In the genomic region with DNA sequence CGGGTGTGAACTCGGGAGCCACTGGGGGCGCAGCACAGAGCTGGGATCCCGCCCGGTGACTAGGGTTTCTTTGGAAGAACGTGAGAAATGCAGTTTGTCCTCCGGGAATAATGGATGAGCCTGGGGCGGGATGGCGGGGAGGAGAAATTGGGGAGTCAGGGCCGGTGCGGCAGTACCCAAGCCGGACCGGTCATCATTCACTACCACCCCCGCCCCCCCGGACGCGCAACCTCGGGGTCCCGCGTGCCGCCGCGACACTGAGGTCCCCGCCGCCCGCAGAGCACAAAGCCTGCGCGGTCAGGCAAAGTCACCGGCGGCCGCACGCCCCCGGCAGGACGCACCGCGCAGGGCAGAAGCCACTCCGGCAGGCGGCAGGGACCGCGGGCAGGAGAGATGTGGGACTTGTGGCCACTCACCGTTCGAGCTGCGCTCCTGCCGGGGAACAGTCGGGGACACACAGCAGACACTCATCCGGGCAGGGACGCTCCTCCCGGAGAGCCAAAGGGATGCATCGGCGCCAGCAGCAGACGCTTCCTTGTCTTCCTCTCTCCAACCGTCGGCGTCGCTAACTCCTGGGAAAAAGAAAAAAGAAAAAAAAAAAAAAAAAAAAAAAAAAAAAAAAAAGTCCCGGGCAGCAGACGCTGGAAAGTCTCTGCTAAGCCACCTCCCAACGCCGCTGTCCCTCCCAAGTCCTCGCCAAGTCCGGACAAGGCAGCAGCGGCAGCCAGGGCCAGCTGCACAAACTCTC, we compare ENCODE assay signal across 8 mouse cellular contexts. TPM values are rescaled to one million over a fixed set of nuclear protein-coding genes. Genes with fewer than 3 reads are reported as not detected.
DNase-seq lines count a peak whose midpoint lies in the region; ATAC-seq lines count a peak whose summit lies in the region.

No protein-coding gene starts in this region.

- peak; percentile 88 for DNase-seq in embryo, embryonic 10.5 days (ENCODE audit: low spot score)
- peak; percentile 57 to 84 for DNase-seq in gastrocnemius, postnatal 36 days
- peak; percentile 57 to 58 for DNase-seq in left cerebral cortex, postnatal 14 days (ENCODE audit: low spot score in 2 of 2)
- DNase-seq in right cerebral cortex, postnatal 4 days = peak; percentile 70

- H3K4me2 ChIP-seq in intestine, embryonic 16.5 days (ENCODE audit: low read depth, low read length) = peak overlapping the region; percentile 80

- H3K27me3 ChIP-seq in erythroblast, embryonic 14.5 days (ENCODE audit: control insufficient read depth) = peaks cover 40% of the 10 kb centered on the region
- H3K27me3 ChIP-seq in intestine, embryonic 16.5 days (replicated peaks; ENCODE audit: control insufficient read depth, insufficient read depth, low read length) = no peaks in the 10 kb centered on the region

- H3K36me3 ChIP-seq in erythroblast, embryonic 14.5 days (ENCODE audit: control insufficient read depth) = no peaks in the 10 kb centered on the region
- no peaks in the 10 kb centered on the region for H3K36me3 ChIP-seq in intestine, embryonic 16.5 days (ENCODE audit: control insufficient read depth, insufficient read depth, low read length)

- H3K4me1 ChIP-seq in erythroblast, embryonic 14.5 days (ENCODE audit: control insufficient read depth) = peaks cover 15% of the 10 kb centered on the region
- H3K4me1 ChIP-seq in intestine, embryonic 16.5 days (ENCODE audit: control insufficient read depth, insufficient read depth, low read length) = peaks cover 13% of the 10 kb centered on the region; the same call in 1 of the 2 replicates

- ATAC-seq in erythroblast, adult 5-6 weeks (replicated peaks; ENCODE audit: low FRiP score, poor library complexity, severe bottlenecking) = no peak
- peak; percentile 87 for ATAC-seq in intestine, embryonic 16.5 days
- ATAC-seq in megakaryocyte-erythroid progenitor cell, adult 5-6 weeks (replicated peaks; ENCODE audit: low FRiP score, low TSS enrichment, poor library complexity, severe bottlenecking) = peak; percentile 67

- WGBS in intestine, embryonic 16.5 days = under 1% methylated on average over 61 of the region's 62 CpGs

- peak overlapping the region; percentile 94 for H3K27ac ChIP-seq in intestine, embryonic 16.5 days (ENCODE audit: low read length)

- intact Hi-C loops in gastrocnemius, postnatal 36 days (cut with DNase I) = no loop called here
- intact Hi-C loops in left cerebral cortex, postnatal 14 days (cut with DNase I) = loop anchor here (5.0 kb wide), 1 partner anchor 96 kb away; the partner anchor contains the start of gene Ing3

- H3K9me3 ChIP-seq in erythroblast, embryonic 14.5 days (ENCODE audit: control insufficient read depth, low read length) = no peaks in the 10 kb centered on the region
- no peaks in the 10 kb centered on the region for H3K9me3 ChIP-seq in intestine, embryonic 16.5 days (ENCODE audit: control insufficient read depth, low read length)

- peak overlapping the region; percentile 64 for H3K4me3 ChIP-seq in erythroblast, embryonic 14.5 days (replicated peaks)
- H3K4me3 ChIP-seq in intestine, embryonic 16.5 days (ENCODE audit: low read length) = peak overlapping the region; percentile 75

- H3K9ac ChIP-seq in intestine, embryonic 16.5 days (ENCODE audit: low read depth, low read length) = peak overlapping the region; percentile 86

RNA-seq across cellular contexts. Expression of gene Tspan12, which starts 0.5 kb away (rescaled TPM):
- polyA plus RNA-seq in erythroblast, embryonic 14.5 days (2012) = not detected in 2 replicates
- not detected in 2 replicates for total RNA-seq in erythroblast, adult 5-6 weeks (2015; ENCODE audit: low replicate concordance)
- 5.0 TPM in 1 of 2 replicates, not detected in the other for total RNA-seq in erythroblast, adult 5-6 weeks (2017; ENCODE audit: low replicate concordance)
- total RNA-seq in gastrocnemius, postnatal 36 days (2021) = 10 to 100 TPM; 12.5 to 13.4 TPM
- 63.8 TPM in 2 replicates for polyA plus RNA-seq in intestine, embryonic 16.5 days (2015; fragmentation: Nextera tagmentation; extraction: Ambion mirVana)
- total RNA-seq in left cerebral cortex, postnatal 14 days (2021) = 10 to 100 TPM; 25.9 to 26.1 TPM
- not detected in 2 replicates for total RNA-seq in megakaryocyte-erythroid progenitor cell, adult 5-6 weeks (2014; fragmentation: Nextera tagmentation)
- not detected in 2 replicates for total RNA-seq in megakaryocyte-erythroid progenitor cell, adult 5-6 weeks (2017)
